Mouse (Mus musculus) cerebellum, adult (tissue): ENCODE measurements around the gene Cacna1i.

Experiments
- ATAC-seq: cut with Nextera tagmentation; 2 replicates; pipeline ENCODE4 v1.9.2; 2017; ENCODE audit warnings: mild to moderate bottlenecking, moderate library complexity, mixed read lengths; ENCODE audit not compliant: insufficient number of reproducible peaks, low FRiP score, low TSS enrichment

Gene Cacna1i

GRCm38 (mm10) chr15:80391791-80392190 lies 104.8 kb downstream of the Cacna1i start:
- ATAC-seq, result no peak

DNA sequence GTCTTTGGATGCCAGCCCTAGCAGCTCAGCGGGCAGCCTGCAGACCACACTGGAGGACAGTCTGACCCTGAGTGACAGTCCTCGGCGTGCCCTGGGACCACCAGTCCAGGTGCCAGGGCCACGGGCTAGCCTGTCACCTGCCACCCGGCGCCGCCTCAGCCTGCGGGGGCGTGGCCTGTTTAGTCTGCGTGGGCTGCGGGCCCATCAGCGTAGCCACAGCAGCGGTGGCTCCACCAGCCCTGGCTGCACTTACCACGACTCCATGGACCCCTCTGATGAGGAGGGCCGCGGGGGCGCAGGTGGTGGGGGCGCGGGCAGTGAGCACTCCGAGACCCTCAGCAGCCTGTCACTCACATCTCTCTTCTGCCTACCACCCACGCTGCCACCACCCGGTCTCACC lies 108.0 kb downstream of the Cacna1i start:
- no peak for ATAC-seq

GRCm38 (mm10) chr15:80399451-80399850 lies 112.4 kb downstream of the Cacna1i start:
- no peak for ATAC-seq

DNA sequence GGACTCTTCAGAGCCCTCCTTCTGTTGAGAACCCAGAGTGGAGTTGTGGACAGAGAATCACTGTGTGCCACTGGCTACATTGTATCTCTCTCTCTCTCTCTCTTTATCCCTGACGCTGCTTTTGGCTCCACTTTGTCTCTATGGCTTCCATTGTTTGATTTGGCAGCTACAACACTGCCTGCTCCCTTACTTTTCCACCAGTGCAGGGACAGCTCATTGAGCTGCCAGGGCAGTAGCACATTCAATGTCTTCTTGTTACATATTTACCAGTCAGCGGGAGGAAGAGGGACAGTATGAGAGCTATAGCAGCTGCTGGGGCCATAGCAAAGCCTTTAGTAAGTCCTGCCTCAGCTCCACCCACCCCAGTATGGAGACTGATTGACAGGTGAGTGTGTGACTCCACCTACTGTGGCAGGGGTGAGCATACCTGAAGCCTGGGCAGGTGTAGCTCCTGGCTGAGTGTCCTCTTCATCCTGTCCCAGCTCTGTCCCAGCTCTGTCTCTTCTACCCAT lies 114.4 kb downstream of the Cacna1i start:
- ATAC-seq, result no peak

DNA sequence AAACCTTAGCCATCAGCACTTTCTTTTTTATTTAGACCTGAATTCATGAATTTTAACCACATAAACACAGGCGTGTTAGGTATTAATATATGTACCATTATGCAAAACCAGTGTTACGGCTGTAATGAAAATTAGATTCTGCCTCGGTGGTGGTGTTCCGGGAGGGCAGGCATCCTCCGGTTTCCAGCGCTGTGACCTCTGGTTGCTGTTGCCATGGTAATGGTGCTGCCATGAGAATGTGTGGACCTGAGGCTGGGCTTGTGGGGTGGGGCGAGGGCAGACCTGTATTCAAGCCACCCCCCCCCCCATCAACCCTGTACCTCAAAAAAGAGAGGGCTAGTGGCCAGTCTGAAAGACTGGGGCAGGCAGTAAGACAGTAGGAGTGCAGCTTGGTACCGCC lies 114.9 kb downstream of the Cacna1i start:
- no peak for ATAC-seq

DNA sequence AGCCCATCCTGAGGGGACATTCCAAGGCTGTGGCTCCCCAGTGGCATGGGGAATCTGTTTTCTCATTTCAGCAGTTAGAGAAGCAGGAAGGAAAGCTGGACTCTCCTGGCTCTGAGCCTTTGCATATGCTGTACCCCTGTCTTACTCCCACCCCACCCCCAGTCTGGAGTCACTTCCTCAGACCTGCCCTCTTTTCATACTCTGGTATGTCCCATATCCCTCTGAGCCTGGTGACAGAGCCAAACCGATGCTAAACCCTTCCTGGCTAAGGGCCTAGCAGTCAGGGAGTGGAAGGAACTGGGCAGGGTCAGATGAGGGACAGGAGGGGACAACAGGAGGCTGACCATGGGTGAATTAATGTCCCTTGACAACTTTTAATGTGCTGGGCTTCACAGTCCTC lies 120.8 kb downstream of the Cacna1i start:
- ATAC-seq, result no peak

DNA sequence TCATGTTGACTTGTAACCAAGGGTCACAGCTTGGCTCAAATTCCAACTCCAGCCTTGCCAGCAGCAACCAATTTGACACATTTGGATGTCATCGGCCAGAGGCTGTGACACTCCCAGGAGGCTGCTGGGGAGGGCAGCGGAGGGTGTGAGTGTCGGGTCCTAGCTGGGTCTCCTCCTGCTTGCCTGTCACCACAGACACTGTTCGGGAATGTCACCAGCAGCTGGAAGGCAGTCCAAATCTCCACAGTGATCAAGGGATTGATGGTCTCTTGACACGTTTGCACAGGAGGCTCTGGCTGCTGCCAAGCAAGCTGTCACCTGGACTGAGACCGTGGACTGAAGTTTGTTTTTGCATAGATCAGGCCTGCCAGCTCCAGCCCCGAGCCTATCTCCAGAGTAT lies 123.6 kb downstream of the Cacna1i start:
- no peak for ATAC-seq

DNA sequence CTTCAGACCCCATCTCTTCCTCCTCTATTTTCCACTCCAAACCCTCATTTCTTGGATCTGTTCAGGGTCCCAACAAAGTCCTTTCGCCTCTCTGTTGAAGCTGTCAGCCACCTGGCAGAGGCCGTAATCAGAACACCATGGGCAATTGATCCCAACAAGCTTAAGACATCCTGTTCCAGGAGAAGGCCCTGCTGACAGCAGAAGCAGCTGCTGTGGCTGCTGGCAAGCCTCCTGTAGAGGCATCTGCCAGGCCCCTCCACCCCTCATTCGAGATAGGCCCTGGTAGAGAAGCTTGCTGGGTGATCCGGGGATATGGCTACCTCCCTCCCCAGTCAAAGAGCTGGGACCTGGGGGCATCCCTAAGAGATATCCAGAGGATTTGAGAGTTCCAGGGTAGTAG lies 126.0 kb downstream of the Cacna1i start:
- ATAC-seq, result no peak

DNA sequence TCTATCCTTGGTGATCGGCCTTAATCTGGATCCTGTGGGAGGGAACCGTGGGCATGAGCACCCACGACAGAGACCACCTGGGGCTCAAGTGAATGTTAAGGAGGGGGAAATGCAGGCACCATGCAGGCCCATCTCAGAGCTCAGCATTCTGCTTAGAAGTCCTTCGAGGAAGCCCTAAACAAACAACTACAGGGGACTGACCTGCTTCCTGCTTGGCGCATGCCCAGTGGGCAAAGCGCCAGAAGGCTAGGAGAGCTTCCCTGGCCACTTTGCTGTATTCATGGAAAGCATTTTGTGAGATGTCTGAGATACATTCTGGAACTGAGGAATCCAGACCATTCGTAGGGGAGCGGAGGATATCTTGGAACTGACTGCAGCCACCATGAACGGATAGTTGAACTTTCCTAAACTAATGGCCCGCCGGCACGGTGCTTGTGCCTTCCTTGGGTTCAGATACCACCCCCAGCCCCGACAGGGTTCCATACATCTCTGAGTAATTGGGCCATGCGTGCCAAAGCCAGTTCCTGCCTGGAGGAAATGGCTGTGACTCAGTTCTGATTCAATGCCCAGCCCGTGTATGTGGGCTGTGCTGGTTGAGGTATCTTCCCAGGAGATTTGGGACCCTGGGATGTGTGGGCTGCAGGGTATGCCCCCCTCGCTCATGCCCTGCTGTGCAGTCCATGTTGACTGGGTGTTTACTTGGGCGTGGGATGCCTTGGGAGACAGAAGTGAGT lies 127.1 kb downstream of the Cacna1i start:
- ATAC-seq, result no peak

GRCm38 (mm10) chr15:80415132-80415531 lies 128.1 kb downstream of the Cacna1i start:
- no peak for ATAC-seq

DNA sequence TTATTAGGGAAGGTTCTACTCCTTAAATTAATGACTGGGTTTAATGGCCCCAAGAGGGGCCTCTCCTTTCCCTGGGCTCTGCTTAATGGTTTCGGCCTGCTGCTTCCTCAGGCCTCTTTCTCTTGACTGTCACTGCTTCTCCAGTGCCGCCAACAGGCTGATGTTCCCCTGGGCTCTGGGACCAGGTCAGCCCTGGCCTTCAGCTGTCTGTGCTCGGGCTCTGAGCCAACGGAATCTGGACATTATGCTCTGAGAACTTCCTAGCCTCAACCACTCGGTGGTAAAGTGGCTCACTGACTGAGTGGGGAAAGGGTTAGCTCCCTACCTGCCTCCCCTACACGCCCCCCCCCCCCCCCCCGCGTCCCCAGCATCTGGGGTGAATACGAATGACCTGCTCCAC lies 130.0 kb downstream of the Cacna1i start:
- ATAC-seq, result no peak

DNA sequence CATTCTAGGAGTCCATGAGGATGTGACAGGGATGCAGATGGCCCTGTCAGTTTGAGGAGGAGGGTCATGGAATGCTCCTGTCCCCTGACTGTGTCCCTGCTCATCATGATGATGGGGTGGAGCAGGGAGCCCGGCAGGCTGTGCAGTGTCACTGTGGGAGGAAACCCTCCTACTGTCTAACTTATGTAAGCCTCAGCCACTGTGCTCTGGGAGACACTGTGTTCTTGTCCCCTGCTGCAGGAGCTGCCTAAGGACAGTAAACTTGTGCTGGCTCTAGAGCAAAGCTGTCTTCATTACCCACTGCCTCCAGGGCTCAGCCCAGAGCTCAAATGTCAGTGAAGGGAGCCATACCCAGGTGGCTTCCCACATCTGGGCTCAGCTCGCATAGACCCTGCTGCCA lies 131.1 kb downstream of the Cacna1i start:
- ATAC-seq, result no peak

DNA sequence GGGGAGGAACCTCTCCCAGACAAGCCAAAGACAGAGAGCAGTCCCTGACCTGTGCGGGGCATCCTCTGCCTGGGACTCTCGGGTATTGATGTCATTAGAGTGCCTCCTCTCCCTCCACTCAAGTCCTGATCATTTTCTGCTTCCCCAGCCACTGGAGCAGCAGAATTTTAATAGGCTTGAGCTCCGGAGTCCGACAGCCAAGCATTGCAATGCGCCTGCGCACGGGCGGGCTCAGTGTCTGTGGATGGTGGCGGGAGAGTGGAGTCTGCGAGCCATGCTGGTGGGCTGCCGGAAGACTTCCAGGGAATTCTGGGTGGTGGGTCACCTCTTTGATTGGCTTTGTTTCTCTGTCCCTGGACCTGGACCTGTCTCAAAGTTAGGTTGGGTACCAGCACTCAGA lies 143.3 kb downstream of the Cacna1i start:
- no peak for ATAC-seq

- ATAC-seq, result no peak
These were observed 149.9 kb downstream of the Cacna1i start for GRCm38 (mm10) chr15:80436961-80437360.

DNA sequence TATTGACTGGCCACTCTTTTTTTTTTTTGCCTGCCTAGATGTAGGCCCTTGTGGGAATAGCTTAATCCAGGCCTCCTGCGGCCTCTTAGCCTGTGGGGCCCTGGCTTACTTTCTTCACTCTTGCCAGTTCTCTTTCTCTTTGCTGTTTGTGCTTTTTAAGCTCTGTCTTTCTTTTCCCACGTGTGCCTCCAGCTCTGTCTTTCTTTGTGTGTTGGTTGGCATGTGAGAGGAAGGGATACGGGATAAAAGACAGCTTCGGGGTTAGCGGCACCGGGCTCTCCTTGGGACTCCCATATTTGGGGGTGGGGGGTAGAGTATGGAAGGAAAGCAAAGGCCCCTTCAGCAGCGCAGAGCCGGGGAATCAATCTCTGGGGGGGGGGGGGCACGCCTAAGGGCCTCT lies 151.0 kb downstream of the Cacna1i start:
- no peak for ATAC-seq

DNA sequence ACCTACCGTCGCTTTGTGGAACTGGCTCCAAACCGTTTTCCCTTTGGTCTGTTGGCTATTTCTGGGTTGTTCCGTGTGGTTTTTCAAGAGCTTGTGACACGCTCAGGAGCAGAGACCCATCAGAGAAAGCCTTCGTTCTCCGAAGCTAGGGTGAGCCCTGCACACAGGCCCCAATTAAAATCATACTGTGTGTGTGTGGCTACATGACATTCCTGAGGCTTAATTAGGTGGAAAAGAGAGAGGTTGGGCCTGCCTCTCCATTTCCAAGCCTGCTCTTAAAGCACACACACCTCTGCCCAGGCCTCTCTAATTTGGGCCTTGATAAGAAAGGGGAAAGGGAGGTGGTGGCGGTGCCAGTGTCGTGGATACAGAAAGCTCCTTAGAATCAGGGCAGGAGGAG lies 151.4 kb downstream of the Cacna1i start:
- no peak for ATAC-seq

DNA sequence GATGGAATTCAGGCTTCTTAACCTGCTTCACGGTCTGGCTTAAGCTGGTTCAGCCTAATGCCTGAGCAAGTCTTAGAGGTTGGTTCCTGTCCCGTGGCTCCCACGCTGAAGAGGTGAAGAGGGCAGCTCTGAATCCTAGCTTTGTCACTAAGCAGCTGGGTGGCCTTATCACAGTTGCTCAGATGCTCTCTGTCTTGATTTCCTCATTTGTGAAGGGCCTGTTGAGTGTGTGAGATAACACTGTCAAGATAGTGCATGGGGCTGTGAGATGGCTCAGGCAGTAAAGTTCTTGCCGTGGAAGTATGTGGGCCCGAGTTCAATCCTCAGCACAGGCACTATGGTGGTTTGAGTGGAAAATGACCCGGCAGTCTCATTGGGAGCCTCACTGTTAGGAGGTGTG lies 153.2 kb downstream of the Cacna1i start:
- ATAC-seq, result no peak

- ATAC-seq, result no peak
These were observed 159.1 kb downstream of the Cacna1i start for GRCm38 (mm10) chr15:80445956-80446687.
